Mouse (Mus musculus) kidney, postnatal 36 days (tissue): ENCODE results near the gene Dpf3.

Source experiments
- DNase-seq, 2 experiments: peaks; one replicate each; pipeline ENCODE4 v3.0.0; 2021 to 2022; ENCODE audit warnings: mixed read lengths in 2 of 2

Dpf3 gene

DNA sequence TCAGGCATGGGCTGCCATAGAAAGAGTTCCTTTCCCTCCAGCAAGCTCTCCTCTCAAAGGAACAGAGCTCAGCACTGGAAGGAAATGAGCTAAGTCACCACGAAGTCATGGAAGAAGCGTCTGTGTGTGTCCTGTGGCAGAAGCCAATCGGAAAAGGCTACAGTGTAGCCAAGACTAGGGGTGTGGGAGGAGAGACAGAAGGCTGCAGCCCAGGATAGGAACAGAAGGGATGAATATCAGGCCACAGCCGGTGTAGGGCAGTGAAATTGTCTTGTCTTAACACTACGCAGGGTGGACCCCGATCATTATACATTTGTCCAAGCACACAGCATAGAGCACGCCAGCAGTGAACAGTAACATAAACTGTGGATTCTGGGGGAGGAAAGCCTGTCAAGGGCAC, 157.5 kb downstream of the Dpf3 start:
- no peak for DNase-seq

- no peak for DNase-seq
These were observed 158.6 kb downstream of the Dpf3 start for GRCm38 (mm10) chr12:83328899-83329298.

DNA sequence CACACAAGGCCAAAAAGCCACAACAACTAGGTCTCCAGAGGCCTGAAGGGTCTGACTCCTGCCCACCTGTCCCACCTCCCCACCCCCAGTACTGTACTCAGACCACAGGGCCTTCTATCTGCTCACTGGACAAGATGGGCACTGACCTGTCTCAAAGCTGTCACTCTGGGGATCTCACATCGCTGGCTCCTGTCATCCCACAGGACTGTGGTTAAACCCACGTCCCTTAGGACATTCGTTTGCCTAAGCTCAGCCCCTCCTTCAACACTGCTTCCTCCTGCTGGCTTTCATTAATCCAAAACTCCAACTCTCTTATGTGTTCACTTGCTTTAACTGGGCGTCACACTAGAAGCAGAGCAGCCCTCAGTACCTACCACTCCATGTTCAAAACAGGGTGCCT, 159.0 kb downstream of the Dpf3 start:
- no peak for DNase-seq

- no peak for DNase-seq
These were observed 160.1 kb downstream of the Dpf3 start for GRCm38 (mm10) chr12:83327451-83327850.

GRCm38 (mm10) chr12:83320725-83321124, 166.8 kb downstream of the Dpf3 start:
- DNase-seq, result no peak

DNA sequence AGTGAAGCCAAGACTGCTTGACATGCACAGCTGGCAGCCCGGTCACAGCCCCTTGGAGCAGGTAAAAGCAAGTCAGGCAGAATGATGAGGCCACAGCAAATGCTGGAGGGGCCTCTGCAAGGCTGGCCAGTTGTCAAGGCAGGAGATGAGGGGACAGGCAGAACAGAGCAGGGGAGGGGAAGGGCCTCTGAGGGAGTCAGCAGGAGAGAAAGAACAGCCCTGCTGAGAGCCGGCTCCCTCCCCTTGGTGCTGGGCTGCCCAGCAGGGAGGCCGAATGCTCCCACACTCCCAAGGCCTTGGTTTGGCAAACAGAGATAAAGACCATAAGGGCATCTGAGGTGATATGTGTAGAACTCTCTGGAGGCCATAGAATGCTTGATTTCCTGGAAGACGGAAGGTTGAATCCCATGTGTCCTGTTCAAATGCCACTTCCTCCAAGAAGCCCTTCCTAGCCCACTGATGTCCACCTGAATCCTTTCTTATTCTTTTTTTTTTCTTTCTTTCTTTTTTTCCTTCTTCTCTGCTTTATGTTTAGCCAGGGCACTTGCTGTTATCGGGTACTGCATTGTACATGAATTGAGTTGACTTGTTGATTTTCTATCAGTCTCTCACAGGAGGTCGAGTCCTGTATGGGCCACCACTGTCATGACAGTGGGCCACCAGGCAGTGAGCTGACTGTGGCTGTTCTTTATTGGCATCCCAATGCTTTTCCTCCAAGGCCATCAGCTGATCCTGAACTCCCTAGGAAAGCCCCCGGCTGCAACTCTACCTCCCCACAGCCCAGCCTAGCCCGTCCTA, 169.7 kb downstream of the Dpf3 start:
- no peak for DNase-seq

DNA sequence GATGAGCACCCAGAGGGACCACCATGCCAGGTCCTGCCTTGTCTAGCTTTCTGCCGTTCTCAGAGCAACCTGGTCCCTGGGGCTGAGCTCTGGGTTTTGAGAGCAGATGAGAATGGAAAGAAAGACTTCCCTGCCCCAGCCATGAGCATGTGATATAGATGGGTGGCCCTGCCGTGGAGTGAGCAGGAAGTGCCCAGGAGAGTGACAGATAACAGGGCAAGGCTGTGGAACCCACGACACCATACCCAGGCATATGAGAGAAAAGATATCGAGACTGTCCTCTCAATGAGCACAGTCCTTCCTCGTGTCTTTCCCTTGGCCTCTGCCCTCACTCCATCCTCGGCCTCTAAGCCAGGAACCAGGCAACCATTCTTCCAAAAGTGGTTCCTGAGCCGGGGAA, 172.8 kb downstream of the Dpf3 start:
- no peak for DNase-seq

DNA sequence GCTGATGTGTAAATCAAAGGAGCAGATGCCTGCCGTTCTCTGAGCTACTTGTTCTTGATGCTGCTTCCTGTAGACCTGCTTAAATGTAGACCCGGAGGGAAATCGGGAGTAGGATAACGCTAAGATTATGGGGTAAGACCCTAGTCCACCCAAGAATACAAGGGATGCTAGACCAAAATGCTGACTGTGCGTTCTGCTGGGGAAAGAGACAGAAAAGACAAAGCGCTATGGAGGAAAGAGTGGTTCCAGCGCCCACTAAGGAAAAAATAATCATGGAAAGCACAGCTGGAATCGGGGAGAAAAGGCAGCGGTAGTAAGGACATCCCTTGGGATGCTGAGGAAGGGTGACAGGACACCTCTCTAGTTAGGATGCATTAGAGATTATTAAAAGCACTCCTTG, 174.7 kb downstream of the Dpf3 start:
- no peak for DNase-seq

GRCm38 (mm10) chr12:83310567-83310966, 176.9 kb downstream of the Dpf3 start:
- DNase-seq, result no peak

DNA sequence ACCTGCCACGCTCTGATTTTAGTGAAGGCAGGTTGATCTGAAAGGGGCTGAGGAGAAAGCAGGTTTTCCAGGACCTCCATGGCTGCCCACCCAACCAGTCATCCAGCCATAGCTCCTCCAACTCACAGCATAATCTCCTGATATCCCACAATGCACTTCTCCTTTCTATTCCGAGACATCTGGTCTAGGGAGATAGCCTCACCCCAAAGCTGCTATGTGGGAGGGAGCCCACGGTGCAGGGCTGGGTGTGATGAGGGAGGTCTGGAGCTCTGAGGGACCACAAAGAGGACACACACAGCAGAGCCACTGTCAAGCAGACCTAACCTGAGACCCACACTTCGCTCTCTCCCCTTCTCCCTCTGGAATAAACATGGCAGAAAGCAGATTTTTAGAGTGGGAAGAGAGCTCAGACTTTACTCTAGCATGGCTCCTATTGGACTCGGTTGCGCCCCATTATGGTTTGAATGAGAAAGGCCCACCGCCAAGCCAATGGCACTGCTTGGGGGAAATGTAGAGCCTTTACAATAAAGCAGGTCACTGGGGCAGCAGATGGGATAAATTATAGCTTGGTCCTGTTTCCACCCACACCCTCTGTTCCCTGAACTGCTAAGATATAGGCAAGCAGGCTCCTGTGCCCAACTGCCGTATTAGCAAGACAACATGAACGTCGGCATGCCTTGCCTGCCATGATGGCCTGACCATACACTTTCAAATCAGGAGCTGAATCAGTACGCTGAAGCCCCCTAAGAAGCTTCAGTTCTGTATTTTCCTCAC, 178.3 kb downstream of the Dpf3 start:
- DNase-seq, result no peak

DNA sequence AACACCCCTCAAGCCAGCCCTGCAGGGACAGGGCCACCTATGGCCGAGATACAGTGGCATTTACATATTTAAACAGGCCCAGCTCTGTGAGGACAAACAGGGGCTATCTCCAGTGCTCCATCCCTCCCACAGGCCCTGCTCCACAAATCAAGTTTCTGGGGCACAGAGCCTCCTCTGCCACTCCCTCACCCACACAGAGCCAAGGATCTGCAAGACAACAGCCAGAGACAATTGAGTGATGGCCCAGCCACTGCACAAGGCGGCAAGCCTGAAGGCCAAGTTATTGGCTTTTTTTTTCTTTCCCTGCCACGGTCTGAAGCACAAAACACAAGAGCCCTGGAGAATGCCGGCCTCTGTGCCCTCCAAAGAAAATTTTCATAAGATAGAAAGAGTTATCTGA, 178.9 kb downstream of the Dpf3 start:
- no peak for DNase-seq

GRCm38 (mm10) chr12:83303221-83303620, 184.3 kb downstream of the Dpf3 start:
- DNase-seq, result no peak

GRCm38 (mm10) chr12:83302320-83303153, 185.0 kb downstream of the Dpf3 start:
- DNase-seq, result no peak

DNA sequence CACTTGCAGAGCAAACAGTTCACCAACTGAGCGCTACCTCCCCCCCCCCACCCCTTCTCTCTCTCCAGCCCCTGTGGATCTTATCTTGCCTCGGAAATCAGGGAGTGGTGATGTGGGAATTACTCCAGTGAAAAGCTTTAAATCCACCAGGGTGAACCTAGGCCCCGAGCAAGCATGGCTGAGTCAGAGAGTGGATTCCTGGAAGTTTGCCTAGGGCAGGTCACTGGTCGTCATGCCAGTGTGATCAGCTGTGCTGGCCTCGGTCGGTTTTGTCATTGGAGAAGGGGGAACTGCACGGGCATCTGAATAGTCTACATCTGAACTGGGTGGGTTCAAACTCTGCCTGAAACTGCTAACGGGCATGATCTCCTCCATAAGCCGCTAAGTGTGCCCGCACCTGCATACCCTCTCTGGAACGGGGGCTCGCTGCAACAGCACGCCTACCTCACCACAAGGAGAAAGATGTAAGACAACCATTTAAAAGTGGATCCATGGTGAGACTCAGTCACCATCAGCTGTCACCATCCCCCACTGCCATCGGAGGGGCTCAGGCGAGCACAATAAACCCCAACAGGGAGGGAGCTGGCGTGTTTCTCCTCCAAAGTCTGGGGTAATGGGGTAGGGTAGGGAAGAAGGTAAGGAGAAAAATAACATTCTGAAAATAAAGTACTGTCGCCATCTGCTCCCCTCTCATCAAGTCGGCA, 185.7 kb downstream of the Dpf3 start:
- peak; percentile 78 to 80 for DNase-seq

GRCm38 (mm10) chr12:83298358-83298757, 189.2 kb downstream of the Dpf3 start:
- no peak for DNase-seq

DNA sequence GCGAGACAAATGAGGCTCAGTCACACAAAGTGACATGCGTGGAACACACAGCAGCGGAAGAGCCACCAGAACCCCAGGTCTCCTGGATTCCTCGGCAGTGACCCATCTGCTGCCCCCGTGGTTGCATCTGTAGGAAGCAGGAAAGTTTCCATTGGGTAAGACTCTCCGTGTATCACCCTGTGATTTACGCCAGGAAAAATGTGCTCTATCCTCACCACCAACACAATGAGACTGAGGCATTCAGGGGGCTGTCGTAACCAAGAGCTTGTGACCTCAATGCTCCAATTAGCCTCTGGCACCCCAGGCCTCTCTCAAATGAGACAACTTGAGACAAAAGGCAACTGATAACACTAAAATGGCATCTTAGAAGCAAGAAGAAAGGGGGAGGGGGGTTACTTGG, 192.5 kb downstream of the Dpf3 start:
- peak in 1 of 2 experiments; percentile 8 for DNase-seq

DNA sequence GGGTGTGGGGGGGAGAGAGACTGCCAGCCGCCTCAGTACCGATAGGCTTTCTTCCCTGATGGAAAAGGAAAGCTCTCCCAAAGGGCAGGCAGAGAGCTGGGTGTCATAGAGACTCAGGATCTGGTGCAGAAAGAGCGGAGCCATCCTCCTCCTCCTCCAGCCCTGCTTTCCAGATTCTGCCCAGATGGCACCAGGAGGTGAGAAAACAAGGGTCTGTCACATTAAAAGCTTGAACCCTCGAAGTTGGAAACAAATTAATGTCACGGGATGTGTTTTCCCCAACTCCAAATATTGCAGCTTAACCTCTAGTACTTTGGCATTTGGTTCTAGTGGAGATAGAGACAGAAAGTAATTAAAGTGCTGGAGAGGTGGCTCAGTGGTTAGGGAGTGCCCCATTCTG, 195.6 kb downstream of the Dpf3 start:
- no peak for DNase-seq

DNA sequence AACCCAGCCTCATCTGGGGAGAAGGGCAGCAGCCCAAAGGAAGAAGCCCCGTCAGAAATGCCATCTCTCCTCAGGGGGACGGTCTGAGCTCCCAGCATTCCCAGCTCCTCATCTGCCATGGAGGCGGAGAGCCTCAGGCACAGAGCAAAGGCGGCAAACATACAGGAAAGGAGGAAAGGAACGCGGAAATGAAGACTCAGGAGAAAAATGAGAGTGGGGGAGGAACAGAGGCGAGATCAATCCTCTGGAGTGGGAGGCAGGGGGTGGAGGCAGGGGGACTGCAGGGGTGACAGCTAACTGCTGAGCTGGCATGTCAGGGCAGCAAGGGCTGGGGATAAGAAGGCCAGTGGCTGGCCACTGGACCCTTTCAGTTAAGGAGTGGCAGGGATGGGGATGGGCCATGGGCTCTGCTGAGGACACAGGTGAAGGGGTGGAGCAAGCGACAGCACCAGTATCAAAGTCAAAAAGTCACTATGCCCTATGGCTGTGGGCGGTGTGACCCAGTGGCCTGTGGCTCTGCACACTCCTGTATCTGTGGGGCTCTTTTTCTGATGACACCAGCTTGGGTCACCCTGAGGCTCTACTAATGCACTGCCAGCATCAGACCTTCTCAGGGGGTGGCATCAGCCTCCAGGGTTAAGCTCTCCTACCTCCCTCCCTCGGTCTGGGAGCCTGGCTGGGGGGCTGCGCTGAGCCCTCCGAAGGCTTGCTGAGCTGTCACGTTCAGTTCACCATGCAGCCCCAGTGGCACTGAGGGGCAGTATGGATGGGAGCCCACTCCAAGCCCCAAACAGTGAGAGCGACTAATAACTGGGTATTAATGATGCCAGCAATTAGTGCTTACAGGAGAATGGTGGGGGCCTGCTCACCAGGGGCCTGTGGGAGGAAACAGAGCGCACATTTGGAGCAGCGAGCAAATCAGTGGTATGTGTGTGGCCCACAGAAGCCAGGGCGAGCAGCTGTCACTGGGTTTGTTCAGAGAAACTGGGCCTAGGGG, 200.7 kb downstream of the Dpf3 start:
- no peak for DNase-seq

GRCm38 (mm10) chr12:83283591-83284320, 203.8 kb downstream of the Dpf3 start:
- DNase-seq, result no peak
